Mouse (Mus musculus) limb, embryonic 12.5 days (tissue): ENCODE measurements around the gene Esyt3. TPM values are rescaled to one million over a fixed set of nuclear protein-coding genes. Genes with fewer than 3 reads are reported as not detected.

Source experiments
- ATAC-seq: fragments of 200-750 bp; cut with Nextera tagmentation; 2 replicates; pipeline ENCODE4 v1.8.0; 2017; ENCODE audit warnings: low read depth, moderate TSS enrichment; ENCODE audit not compliant: insufficient number of reproducible peaks, insufficient read depth, low FRiP score, low TSS enrichment
- H3K27ac ChIP-seq: fragments of 300-500 bp; sonication (generic); 2 replicates; pipeline ENCODE4 v1.5.1; 2016; ENCODE audit warnings: mild to moderate bottlenecking, moderate library complexity
- H3K27me3 ChIP-seq: fragments of 300-500 bp; sonication (generic); 2 replicates; pipeline ENCODE4 v1.6.1; 2016; ENCODE audit warnings: mild to moderate bottlenecking, moderate library complexity
- H3K36me3 ChIP-seq: fragments of 300-500 bp; sonication (generic); 2 replicates; pipeline ENCODE4 v1.6.1; 2016; ENCODE audit warnings: mild to moderate bottlenecking, moderate library complexity
- H3K4me1 ChIP-seq: fragments of 300-500 bp; sonication (generic); replicated peaks from 2 replicates; pipeline ENCODE4 v1.6.1; 2016
- H3K4me2 ChIP-seq: fragments of 300-500 bp; sonication (generic); 2 replicates; pipeline ENCODE4 v1.6.1; 2016; ENCODE audit warnings: mild to moderate bottlenecking, moderate library complexity
- H3K4me3 ChIP-seq: fragments of 300-500 bp; sonication (generic); replicated peaks from 2 replicates; pipeline ENCODE4 v1.5.1; 2016; ENCODE audit warnings: mild to moderate bottlenecking
- H3K9ac ChIP-seq: fragments of 300-500 bp; sonication (generic); replicated peaks from 2 replicates; pipeline ENCODE4 v1.6.1; 2016; ENCODE audit warnings: mild to moderate bottlenecking, moderate library complexity
- H3K9me3 ChIP-seq: fragments of 300-500 bp; sonication (generic); 2 replicates; pipeline ENCODE4 v1.6.1; 2016; ENCODE audit warnings: mild to moderate bottlenecking, moderate library complexity
- WGBS: fragments of 180-500 bp; shearing (Covaris S2); methylation state at CpG from one replicate; pipeline ENCODE4 v1.1.7; 2016; 5-methylcytosine and 5-hydroxymethylcytosine counted together
- polyA plus RNA-seq: library from polyadenylated mRNA; unstranded; fragments of >200 nt; fragmentation: Nextera tagmentation; extraction: Ambion mirVana; gene quantifications from 2 replicates; pipeline ENCODE4 v1.2.1, GENCODE M21; 2016

The Esyt3 gene
- polyA plus RNA-seq, 1 experiment from 2014 or later, result 0.63 TPM

GRCm38 (mm10) chr9:99319343-99319951 lies 38.9 kb downstream of the Esyt3 start:
- H3K36me3 ChIP-seq, result no peaks in the 10 kb centered on the region
- peaks cover 2% of the 10 kb centered on the region; the same call in 1 of the 2 replicates for H3K27me3 ChIP-seq
- H3K4me1 ChIP-seq, result no peaks in the 10 kb centered on the region
- H3K4me3 ChIP-seq, result no peak overlapping the region
- 56% methylated on average over 8 of the region's 8 CpGs for WGBS
- H3K27ac ChIP-seq, result no peak overlapping the region
- no peaks in the 10 kb centered on the region for H3K9me3 ChIP-seq
- H3K4me2 ChIP-seq, result no peak overlapping the region
- no peak overlapping the region for H3K9ac ChIP-seq
- ATAC-seq, result peak; percentile 24; the same call in 1 of the 2 replicates

- Histone ChIP-seq H3K27ac (no peak overlapping the region), H3K4me1 (no peaks in the 10 kb centered on the region), H3K9me3 (no peaks in the 10 kb centered on the region), H3K36me3 (peaks cover 41% of the 10 kb centered on the region), H3K4me2 (no peak overlapping the region), H3K27me3 (no peaks in the 10 kb centered on the region), H3K4me3 (no peak overlapping the region), H3K9ac (no peak overlapping the region)
- ATAC-seq, result no peak
- 78% methylated on average over 6 of the region's 6 CpGs for WGBS
Observed at GRCm38 (mm10) chr9:99306226-99306625, 52.1 kb downstream of the Esyt3 start.

GRCm38 (mm10) chr9:99304296-99304695 lies 54.1 kb downstream of the Esyt3 start:
- H3K36me3 ChIP-seq, result peaks cover 48% of the 10 kb centered on the region
- H3K9ac ChIP-seq, result no peak overlapping the region
- no peaks in the 10 kb centered on the region for H3K4me1 ChIP-seq
- ATAC-seq, result no peak
- H3K9me3 ChIP-seq, result no peaks in the 10 kb centered on the region
- no peak overlapping the region for H3K4me3 ChIP-seq
- H3K27me3 ChIP-seq, result no peaks in the 10 kb centered on the region
- WGBS, result 90% methylated on average over 5 of the region's 5 CpGs
- H3K4me2 ChIP-seq, result no peak overlapping the region
- H3K27ac ChIP-seq, result no peak overlapping the region

Other genes starting within 250 kb of the Esyt3 start
- gene Pik3cb, start 217.9 kb downstream of the Esyt3 start, polyA plus RNA-seq, result 1.3 and 1.4 TPM in 2 replicates
- gene Faiml, start 121.3 kb downstream of the Esyt3 start, polyA plus RNA-seq, result not detected in 2 replicates
- gene Cep70, start 115.2 kb downstream of the Esyt3 start, polyA plus RNA-seq, result 47.4 and 47.6 TPM in 2 replicates
- gene Mras, start 78.8 kb upstream of the Esyt3 start, polyA plus RNA-seq, result 16.6 and 21.9 TPM in 2 replicates
- gene Nme9, start 92.9 kb upstream of the Esyt3 start, polyA plus RNA-seq, result not detected in 2 replicates
- gene Armc8, start 210.3 kb upstream of the Esyt3 start, polyA plus RNA-seq, result 22.4 and 22.5 TPM in 2 replicates
- 32.7 and 34.1 TPM in 2 replicates for gene Dbr1, start 217.2 kb upstream of the Esyt3 start, polyA plus RNA-seq